Mouse (Mus musculus): ENCODE data around the gene Glod4.

The Glod4 gene

GRCm38 (mm10) chr11:76083941-76084367 is 159.6 kb downstream of the Glod4 start:
- DNase-seq (ENCODE audit: low spot score), result no peak

- DNase-seq (ENCODE audit: low spot score), result no peak
These were observed 162.4 kb downstream of the Glod4 start for GRCm38 (mm10) chr11:76081048-76081640.

- DNase-seq (ENCODE audit: low spot score), result no peak
These were observed 163.2 kb downstream of the Glod4 start for GRCm38 (mm10) chr11:76080293-76080692.

- DNase-seq (ENCODE audit: low spot score), result no peak
These were observed 166.2 kb downstream of the Glod4 start for GRCm38 (mm10) chr11:76077341-76077740.

- no peak for DNase-seq (ENCODE audit: low spot score)
These were observed 169.0 kb downstream of the Glod4 start for GRCm38 (mm10) chr11:76074296-76075093.

All from testis, postnatal 10 days (tissue).